Mouse (Mus musculus) CH12.LX (cell line): ENCODE results near the gene Inpp4b. TPM values are rescaled to one million over a fixed set of nuclear protein-coding genes. Genes with fewer than 3 reads are reported as not detected.

ENCODE experiments used
- DNase-seq: peaks from one replicate; pipeline ENCODE4 v3.0.0-alpha.2; 2013; ENCODE audit errors: extremely low read depth
- H3K27ac ChIP-seq: 2 replicates; pipeline ENCODE4 v1.5.1; 2012; ENCODE audit warnings: low read depth, mild to moderate bottlenecking, control low read depth, moderate library complexity; ENCODE audit not compliant: insufficient read depth
- H3K27me3 ChIP-seq: replicated peaks from 2 replicates; pipeline ENCODE3; 2012; ENCODE audit warnings: inconsistent platforms
- H3K36me3 ChIP-seq, 2 experiments: replicated peaks in 1 of 2; 2 replicates each; pipeline versions ENCODE3 to v1.6.1; 2012; ENCODE audit warnings: inconsistent platforms in 1 of 2, low read length in 1 of 2, mild to moderate bottlenecking in 1 of 2, mixed read lengths in 1 of 2, moderate library complexity in 1 of 2; ENCODE audit not compliant: control insufficient read depth in 1 of 2, insufficient read depth in 1 of 2
- H3K4me1 ChIP-seq, 2 experiments: 2 replicates each; pipeline ENCODE4 v1.6.1; 2012; ENCODE audit warnings: inconsistent platforms in 1 of 2, moderate library complexity in 1 of 2; ENCODE audit not compliant: insufficient read depth in 2 of 2, control insufficient read depth in 1 of 2
- H3K4me2 ChIP-seq: 2 replicates; pipeline ENCODE4 v1.6.1; 2012; ENCODE audit warnings: low read depth, mild to moderate bottlenecking, control low read depth; ENCODE audit not compliant: poor library complexity, insufficient read depth, severe bottlenecking
- H3K4me3 ChIP-seq, 3 experiments: fragments of 150-350 bp in 1 of 3; sonication (generic) in 1 of 3; replicated peaks in 1 of 3; 2 replicates each; pipeline versions ENCODE3 to v1.5.1; 2011 to 2012; ENCODE audit warnings: low read depth in 2 of 3, low read length in 2 of 3, mild to moderate bottlenecking in 2 of 3, moderate library complexity in 2 of 3, control low read depth in 1 of 3, improper control_type of control experiment in 1 of 3, inconsistent platforms in 1 of 3, mixed read lengths in 1 of 3; ENCODE audit not compliant: poor library complexity in 1 of 3
- H3K79me2 ChIP-seq: replicated peaks from 2 replicates; pipeline ENCODE4 v1.6.1; 2012; ENCODE audit warnings: mild to moderate bottlenecking, moderate library complexity; ENCODE audit not compliant: control insufficient read depth, poor library complexity, insufficient read depth, severe bottlenecking; ENCODE audit errors: extremely low read depth
- H3K9ac ChIP-seq: 2 replicates; pipeline ENCODE4 v1.6.1; 2012; ENCODE audit warnings: low read depth, mild to moderate bottlenecking, control low read depth, moderate library complexity; ENCODE audit not compliant: insufficient read depth
- H3K9me3 ChIP-seq: replicated peaks from 2 replicates; pipeline ENCODE3; 2012; ENCODE audit warnings: low read length, inconsistent platforms, mixed read lengths
- BHLHE40 ChIP-seq: IDR thresholded peaks from 2 replicates; pipeline ENCODE4 v1.6.1; 2011; ENCODE audit warnings: mild to moderate bottlenecking, low read depth, low read length, improper control_type of control experiment
- CHD1 ChIP-seq: IDR thresholded peaks from 2 replicates; pipeline ENCODE4 v1.6.1; 2012; ENCODE audit warnings: low read depth, low read length, improper control_type of control experiment, inconsistent platforms
- CHD2 ChIP-seq: IDR thresholded peaks from 2 replicates; pipeline ENCODE4 v1.6.1; 2011; ENCODE audit warnings: low read length, improper control_type of control experiment
- CTCF ChIP-seq, 2 experiments: IDR thresholded peaks in 1 of 2; conservative IDR thresholded peaks in 1 of 2; 2 replicates each; pipeline ENCODE4 v1.5.1; 2011 to 2012; ENCODE audit warnings: low read depth in 2 of 2, low read length in 2 of 2, improper control_type of control experiment in 1 of 2, inconsistent platforms in 1 of 2, mild to moderate bottlenecking in 1 of 2, moderate library complexity in 1 of 2
- ELF1 ChIP-seq: IDR thresholded peaks from 2 replicates; pipeline ENCODE4 v1.6.1; 2014; ENCODE audit warnings: low read depth, mild to moderate bottlenecking, inconsistent platforms, low read length, improper control_type of control experiment
- EP300 ChIP-seq: IDR thresholded peaks from 2 replicates; pipeline ENCODE4 v1.6.1; 2011; ENCODE audit warnings: low read length, improper control_type of control experiment
- ETS1 ChIP-seq: conservative IDR thresholded peaks from 2 replicates; pipeline ENCODE4 v1.6.1; 2012; ENCODE audit warnings: low read depth, mild to moderate bottlenecking, inconsistent platforms, low read length, improper control_type of control experiment, moderate library complexity
- GABPA ChIP-seq: IDR thresholded peaks from 2 replicates; pipeline ENCODE4 v1.6.1; 2012; ENCODE audit warnings: low read depth, low read length, improper control_type of control experiment, inconsistent platforms; ENCODE audit not compliant: insufficient replicate concordance
- HCFC1 ChIP-seq: IDR thresholded peaks from 2 replicates; pipeline ENCODE4 v1.6.1; 2012; ENCODE audit warnings: low read depth, mild to moderate bottlenecking, inconsistent platforms, low read length, improper control_type of control experiment
- IRF4 ChIP-seq: IDR thresholded peaks from 2 replicates; pipeline ENCODE4 v1.6.1; 2014; ENCODE audit warnings: low read depth, mild to moderate bottlenecking, inconsistent platforms, low read length, improper control_type of control experiment
- JUND ChIP-seq: conservative IDR thresholded peaks from 2 replicates; pipeline ENCODE4 v1.6.1; 2011; ENCODE audit warnings: low read depth, low read length, improper control_type of control experiment
- KAT2A ChIP-seq: IDR thresholded peaks from 2 replicates; pipeline ENCODE4 v1.6.1; 2012; ENCODE audit warnings: low read length, improper control_type of control experiment, inconsistent platforms; ENCODE audit not compliant: insufficient replicate concordance
- MAFK ChIP-seq: IDR thresholded peaks from 2 replicates; pipeline ENCODE4 v1.6.1; 2011; ENCODE audit warnings: low read length, improper control_type of control experiment; ENCODE audit not compliant: insufficient replicate concordance
- MAX ChIP-seq: IDR thresholded peaks from 2 replicates; pipeline ENCODE4 v1.6.1; 2011; ENCODE audit warnings: low read length, improper control_type of control experiment
- MAZ ChIP-seq: IDR thresholded peaks from 2 replicates; pipeline ENCODE4 v1.6.1; 2012; ENCODE audit warnings: low read depth, mild to moderate bottlenecking, inconsistent platforms, low read length, improper control_type of control experiment, moderate library complexity
- MEF2A ChIP-seq: IDR thresholded peaks from 2 replicates; pipeline ENCODE4 v1.6.1; 2014; ENCODE audit warnings: low read depth, mild to moderate bottlenecking, inconsistent platforms, low read length, improper control_type of control experiment, borderline replicate concordance
- MXI1 ChIP-seq: IDR thresholded peaks from 2 replicates; pipeline ENCODE4 v1.6.1; 2011; ENCODE audit warnings: mild to moderate bottlenecking, low read depth, low read length, improper control_type of control experiment
- NRF1 ChIP-seq: IDR thresholded peaks from 2 replicates; pipeline ENCODE4 v1.6.1; 2014; ENCODE audit warnings: low read depth, mild to moderate bottlenecking, inconsistent platforms, low read length, improper control_type of control experiment, moderate library complexity
- PAX5 ChIP-seq: IDR thresholded peaks from 2 replicates; pipeline ENCODE4 v1.6.1; 2012; ENCODE audit warnings: low read length, inconsistent platforms, mixed read lengths
- POLR2A ChIP-seq: IDR thresholded peaks from 2 replicates; pipeline ENCODE4 v1.6.1; 2011; ENCODE audit warnings: low read depth, mild to moderate bottlenecking, improper control_type of control experiment, low read length
- POLR2AphosphoS2 ChIP-seq: IDR thresholded peaks from 2 replicates; pipeline ENCODE4 v1.6.1; 2011; ENCODE audit warnings: low read depth, low read length, improper control_type of control experiment
- RCOR1 ChIP-seq: conservative IDR thresholded peaks from 2 replicates; pipeline ENCODE4 v1.6.1; 2012; ENCODE audit warnings: low read depth, mild to moderate bottlenecking, inconsistent platforms, low read length, improper control_type of control experiment
- TBP ChIP-seq: conservative IDR thresholded peaks from 2 replicates; pipeline ENCODE4 v1.6.1; 2011; ENCODE audit warnings: low read depth, low read length, improper control_type of control experiment
- TCF12 ChIP-seq: IDR thresholded peaks from 2 replicates; pipeline ENCODE4 v1.6.1; 2014; ENCODE audit warnings: low read depth, mild to moderate bottlenecking, inconsistent platforms, low read length, improper control_type of control experiment
- USF2 ChIP-seq: conservative IDR thresholded peaks from 2 replicates; pipeline ENCODE4 v1.6.1; 2011; ENCODE audit warnings: low read depth, low read length, improper control_type of control experiment
- ZMIZ1 ChIP-seq: IDR thresholded peaks from 2 replicates; pipeline ENCODE4 v1.6.1; 2012; ENCODE audit warnings: low read depth, mild to moderate bottlenecking, inconsistent platforms, low read length, improper control_type of control experiment
- ZNF384 ChIP-seq: IDR thresholded peaks from 2 replicates; pipeline ENCODE4 v1.6.1; 2012; ENCODE audit warnings: low read depth, low read length, improper control_type of control experiment, inconsistent platforms
- dilution Hi-C: fragments of 300-500 bp; cut with MboI; formaldehyde crosslinking; loops from 2 replicates; pipeline ENCODE4 v1.14.3; 2020; ENCODE audit warnings: low sequenced_read_pairs; ENCODE audit not compliant: extremely low pct_unique_long_range_greater_than_20kb, extremely low pct_ligation_motif_present
- in situ Hi-C: fragments of 300-500 bp; cut with MboI; formaldehyde crosslinking; loops from 3 replicates; pipeline ENCODE4 v1.14.3; 2019; ENCODE audit warnings: low sequenced_read_pairs, low pct_ligation_motif_present, low pct_unique_long_range_greater_than_20kb, mixed read lengths
- polyA plus RNA-seq: library from polyadenylated mRNA; unstranded; fragments of >175 nt; gene quantifications from 2 replicates; pipeline ENCODE4 v1.2.1, GENCODE M21; 2012; ENCODE audit warnings: low read depth; ENCODE audit not compliant: insufficient read length
- total RNA-seq, 2 experiments: library from RNA; depleted of rRNA; stranded (reverse); fragments of 300-350 nt in 1 of 2; fragments of >200 nt in 1 of 2; gene quantifications; 2 replicates each; pipeline ENCODE4 v1.2.3; 2012 to 2014

Inpp4b gene
- total and polyA plus RNA-seq, 3 experiments = 3.0 to 4.9 (median 3.4) TPM

DNA sequence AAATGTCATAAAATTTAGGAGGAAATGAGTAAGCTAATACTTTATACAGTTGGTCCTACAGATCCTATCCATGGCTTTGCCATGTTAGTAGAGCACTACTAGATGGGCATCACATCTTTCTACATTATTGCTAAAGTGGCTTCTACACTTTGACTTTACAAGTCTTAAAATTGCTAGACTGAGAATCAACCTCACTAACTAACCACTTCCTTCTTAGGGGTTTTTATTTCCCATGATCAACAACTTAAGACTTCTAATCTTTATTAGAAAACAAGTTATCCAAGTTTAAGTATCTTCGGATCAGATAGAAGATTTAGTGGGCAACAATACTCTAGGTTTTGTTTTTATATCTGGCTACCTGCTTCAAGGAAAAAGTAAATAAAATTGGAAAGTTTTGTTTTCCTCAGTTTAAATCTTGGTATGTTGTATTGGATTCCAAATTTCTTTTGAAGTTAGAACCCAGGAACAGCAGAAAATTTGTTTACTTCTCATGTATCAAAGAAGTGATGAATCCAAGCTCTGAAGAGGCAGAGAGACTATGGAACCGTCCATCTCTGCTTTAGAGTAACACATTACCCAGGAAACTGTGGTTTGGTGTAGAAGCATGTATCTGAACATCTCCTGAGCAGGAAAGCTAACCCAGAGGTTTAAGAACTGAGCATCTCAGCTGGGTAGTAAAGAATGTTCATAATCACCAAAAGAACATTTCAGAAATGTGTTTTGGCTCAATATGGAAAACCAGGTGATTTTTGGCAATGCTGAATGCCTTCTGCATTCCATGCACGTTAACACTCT is 361.4 kb downstream of the Inpp4b start:
- Histone ChIP-seq H3K27ac (no peak overlapping the region), H3K79me2 (no peaks in the 10 kb centered on the region), H3K36me3 (no peaks in the 10 kb centered on the region), H3K4me1 (peaks cover 0 to 12% of the 10 kb centered on the region in 2 experiments; a peak in 1 of 4 replicates), H3K4me3 (no peak overlapping the region), H3K9ac (no peak overlapping the region), H3K27me3 (no peaks in the 10 kb centered on the region), H3K9me3 (no peaks in the 10 kb centered on the region), H3K4me2 (no peak overlapping the region)
- in situ Hi-C loops = no loop called here
- no peak for DNase-seq
- TF ChIP-seq USF2 (no peak), EP300 (no peak), BHLHE40 (no peak), ETS1 (no peak), MXI1 (no peak), KAT2A (no peak), CHD1 (no peak), ZMIZ1 (no peak), TBP (no peak), IRF4 (no peak), POLR2AphosphoS2 (no peak), MAFK (no peak), PAX5 (no peak), JUND (no peak), CTCF (conservative IDR thresholded peaks at IDR 0.05 in 1 of 2, IDR thresholded peaks at IDR 0.05 in 1 of 2; ENCODE audit: low read depth in 2 of 2, low read length in 2 of 2) (no peak), ELF1 (no peak), CHD2 (no peak), MEF2A (no peak)
- dilution Hi-C loops = no loop called here

DNA sequence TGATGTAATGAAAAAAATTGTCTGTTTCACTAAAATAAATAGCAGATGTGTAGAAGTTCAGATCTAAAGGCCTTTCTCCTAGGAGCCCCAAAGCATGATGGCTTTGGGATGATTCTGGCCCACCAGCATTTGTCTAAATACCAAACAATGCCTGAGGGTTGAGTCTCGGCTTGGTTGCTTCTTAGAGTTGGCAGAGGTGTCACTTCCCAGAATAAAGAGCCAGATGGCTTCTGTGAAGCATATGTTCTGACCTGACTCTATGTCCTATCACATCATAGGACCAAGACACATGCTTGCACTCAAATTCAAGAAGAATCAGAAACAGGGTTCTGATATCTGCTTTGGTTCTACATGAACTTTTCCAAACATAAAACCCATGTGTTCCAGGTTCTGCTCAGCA is 365.1 kb downstream of the Inpp4b start:
- Histone ChIP-seq H3K27me3 (no peaks in the 10 kb centered on the region), H3K36me3 (no peaks in the 10 kb centered on the region), H3K9ac (no peak overlapping the region), H3K4me3 (no peak overlapping the region), H3K9me3 (no peaks in the 10 kb centered on the region), H3K27ac (no peak overlapping the region), H3K79me2 (no peaks in the 10 kb centered on the region), H3K4me1 (peaks cover 0 to 2% of the 10 kb centered on the region in 2 experiments; a peak in 1 of 4 replicates), H3K4me2 (no peak overlapping the region)
- TF ChIP-seq CHD2 = no peak
- no peak for TF ChIP-seq MAZ
- TF ChIP-seq MAFK = no peak
- TF ChIP-seq TCF12 = no peak
- TF ChIP-seq NRF1 = no peak
- no peak for TF ChIP-seq ZNF384
- TF ChIP-seq ETS1 = no peak
- TF ChIP-seq MAX = no peak
- no peak for TF ChIP-seq HCFC1
- TF ChIP-seq TBP = no peak
- TF ChIP-seq POLR2A = no peak
- TF ChIP-seq RCOR1 = no peak
- TF ChIP-seq KAT2A = no peak
- no peak for TF ChIP-seq GABPA
- TF ChIP-seq POLR2AphosphoS2 = no peak
- in situ Hi-C loops (no loop called here), dilution Hi-C loops (no loop called here)
- DNase-seq = no peak
